Mouse (Mus musculus) limb, embryonic 14.5 days (tissue): Measurements from ENCODE around the gene R3hdm2. TPM values are rescaled to one million over a fixed set of nuclear protein-coding genes. Genes with fewer than 3 reads are reported as not detected.
A peak's percentile ranks its signal among the peaks of the same experiment; 100 is the strongest.

Experiments used
- ATAC-seq: fragments of 200-750 bp; cut with Nextera tagmentation; 2 replicates; pipeline ENCODE4 v1.8.0; 2017; ENCODE audit warnings: low read depth, moderate number of reproducible peaks, moderate TSS enrichment; ENCODE audit not compliant: low FRiP score
- DNase-seq: peaks from one replicate; pipeline ENCODE4 v3.0.0-alpha.2; 2015; ENCODE audit warnings: low spot score
- H3K27ac ChIP-seq: fragments of 300-500 bp; sonication (generic); replicated peaks from 2 replicates; pipeline ENCODE4 v1.5.1; 2014; ENCODE audit warnings: low read depth, mild to moderate bottlenecking, low read length, moderate library complexity, mixed read lengths
- H3K27me3 ChIP-seq: fragments of 300-500 bp; sonication (generic); 2 replicates; pipeline ENCODE4 v1.6.1; 2014; ENCODE audit warnings: low read length, mixed read lengths; ENCODE audit not compliant: control insufficient read depth, insufficient read depth
- H3K36me3 ChIP-seq: fragments of 300-500 bp; sonication (generic); 2 replicates; pipeline ENCODE4 v1.6.1; 2014; ENCODE audit warnings: mild to moderate bottlenecking, low read length, moderate library complexity, mixed read lengths; ENCODE audit not compliant: control insufficient read depth, insufficient read depth
- H3K4me1 ChIP-seq: fragments of 300-500 bp; sonication (generic); 2 replicates; pipeline ENCODE4 v1.6.1; 2014; ENCODE audit warnings: antibody characterized with exemption, low read length, mixed read lengths; ENCODE audit not compliant: control insufficient read depth, insufficient read depth
- H3K4me2 ChIP-seq: fragments of 300-500 bp; sonication (generic); replicated peaks from 2 replicates; pipeline ENCODE4 v1.6.1; 2014; ENCODE audit warnings: low read depth, mild to moderate bottlenecking, low read length, moderate library complexity; ENCODE audit not compliant: severe bottlenecking
- H3K4me3 ChIP-seq: fragments of 300-500 bp; sonication (generic); replicated peaks from 2 replicates; pipeline ENCODE4 v1.5.1; 2014; ENCODE audit warnings: low read length
- H3K9ac ChIP-seq: fragments of 300-500 bp; sonication (generic); 2 replicates; pipeline ENCODE4 v1.6.1; 2014; ENCODE audit warnings: mild to moderate bottlenecking, low read depth, low read length, moderate library complexity; ENCODE audit not compliant: severe bottlenecking
- H3K9me3 ChIP-seq: fragments of 300-500 bp; sonication (generic); 2 replicates; pipeline ENCODE4 v1.6.1; 2016; ENCODE audit warnings: low read length; ENCODE audit not compliant: control insufficient read depth
- POLR2A ChIP-seq: fragments of 200-500 bp; IDR thresholded peaks from 2 replicates; pipeline ENCODE4 v1.8.0; 2012; ENCODE audit warnings: inconsistent platforms, mild to moderate bottlenecking, moderate library complexity, borderline replicate concordance; ENCODE audit not compliant: insufficient read depth, insufficient read length; ENCODE audit errors: extremely low read depth
- WGBS: fragments of 180-500 bp; shearing (Covaris S2); extraction: QIAGEN DNeasy Blood & Tissue Kit; methylation state at CpG from one replicate; pipeline ENCODE4 v1.1.7; 2014; 5-methylcytosine and 5-hydroxymethylcytosine counted together
- polyA plus RNA-seq, 2 experiments: library from polyadenylated mRNA; depleted of rRNA in 1 of 2; stranded (reverse) in 1 of 2; unstranded in 1 of 2; fragments of >200 nt; fragmentation: Nextera tagmentation in 1 of 2; extraction: Ambion mirVana in 1 of 2; gene quantifications; 2 replicates each; pipeline versions ENCODE4 v1.2.1 to v1.2.3; 2012 to 2014

Gene R3hdm2
- polyA plus RNA-seq, 2 experiments: 38.3 to 58.0 TPM

- no peaks in the 10 kb centered on the region for H3K27me3 ChIP-seq
- peak; percentile 85 for DNase-seq
- peak within 1 kb of the TSS; percentile 50 for H3K4me3 ChIP-seq
- WGBS: under 1% methylated on average over 29 of the region's 29 CpGs
- H3K9ac ChIP-seq: peak within 1 kb of the TSS; percentile 59
- H3K36me3 ChIP-seq: 0 out of 2 replicates have a peak, but pooled peaks cover 9% of the 10 kb centered on the region
- TF ChIP-seq POLR2A: no peak
- peak within 1 kb of the TSS; percentile 92 for H3K4me2 ChIP-seq
- ATAC-seq: peak; percentile 36
- peak within 1 kb of the TSS; percentile 95 for H3K27ac ChIP-seq
- H3K4me1 ChIP-seq: no peaks in the 10 kb centered on the region
- no peaks in the 10 kb centered on the region for H3K9me3 ChIP-seq
These were observed 38.1 kb upstream of the R3hdm2 start, which contains the start of gene Gli1 for GRCm38 (mm10) chr10:127341891-127342639. Gli1 (minus strand) TSS chr10:127341974.

GRCm38 (mm10) chr10:127343029-127343428, 37.1 kb upstream of the R3hdm2 start:
- no peak for ATAC-seq
- no peak overlapping the region for H3K27ac ChIP-seq
- H3K9ac ChIP-seq: no peak overlapping the region
- H3K27me3 ChIP-seq: no peaks in the 10 kb centered on the region
- H3K9me3 ChIP-seq: no peaks in the 10 kb centered on the region
- no peaks in the 10 kb centered on the region for H3K4me1 ChIP-seq
- no peak for TF ChIP-seq POLR2A
- DNase-seq: no peak
- H3K36me3 ChIP-seq: no peaks in the 10 kb centered on the region
- H3K4me3 ChIP-seq: no peak overlapping the region
- 71% methylated on average over 3 of the region's 3 CpGs for WGBS
- H3K4me2 ChIP-seq: no peak overlapping the region

DNA sequence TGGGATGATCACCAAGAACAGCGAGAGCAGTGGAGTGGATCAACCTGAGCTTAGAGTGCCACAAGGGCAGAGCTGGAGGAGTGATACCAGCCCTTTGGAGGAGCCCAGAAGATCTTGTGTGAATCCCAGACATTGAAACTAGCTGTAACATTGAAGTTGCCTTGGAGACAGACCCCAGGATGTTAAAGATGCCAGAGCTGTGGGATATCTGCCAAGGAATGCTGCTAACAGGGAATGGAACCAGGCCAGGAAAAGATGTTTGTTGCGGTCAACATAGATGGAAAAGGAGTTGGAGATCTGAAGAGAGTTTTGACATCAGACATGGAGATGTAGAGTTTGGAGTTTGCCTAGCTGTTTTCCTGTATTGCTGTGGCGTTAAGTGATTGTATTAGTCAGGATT, 34.0 kb upstream of the R3hdm2 start:
- no peaks in the 10 kb centered on the region for H3K27me3 ChIP-seq
- H3K27ac ChIP-seq: no peak overlapping the region
- no peaks in the 10 kb centered on the region for H3K36me3 ChIP-seq
- ATAC-seq (no peak), DNase-seq (no peak)
- H3K4me2 ChIP-seq: no peak overlapping the region
- no peak overlapping the region for H3K4me3 ChIP-seq
- H3K4me1 ChIP-seq: 0 out of 2 replicates have a peak, but pooled peaks cover 3% of the 10 kb centered on the region
- no peak for TF ChIP-seq POLR2A
- WGBS: 82% methylated on average over 3 of the region's 3 CpGs
- H3K9ac ChIP-seq: no peak overlapping the region
- no peaks in the 10 kb centered on the region for H3K9me3 ChIP-seq

GRCm38 (mm10) chr10:127348957-127349356, 31.2 kb upstream of the R3hdm2 start:
- Histone ChIP-seq H3K4me1 (0 out of 2 replicates have a peak, but pooled peaks cover 6% of the 10 kb centered on the region), H3K27me3 (no peaks in the 10 kb centered on the region), H3K27ac (no peak overlapping the region), H3K4me2 (no peak overlapping the region), H3K4me3 (no peak overlapping the region), H3K9ac (no peak overlapping the region), H3K9me3 (no peaks in the 10 kb centered on the region), H3K36me3 (no peaks in the 10 kb centered on the region)
- ATAC-seq (no peak), DNase-seq (no peak)
- WGBS: 71% methylated on average over 4 of the region's 4 CpGs
- no peak for TF ChIP-seq POLR2A

- Histone ChIP-seq H3K27me3 (no peaks in the 10 kb centered on the region), H3K27ac (no peak overlapping the region), H3K4me3 (no peak overlapping the region), H3K9me3 (no peaks in the 10 kb centered on the region), H3K4me2 (no peak overlapping the region), H3K9ac (no peak overlapping the region), H3K36me3 (no peaks in the 10 kb centered on the region), H3K4me1 (0 out of 2 replicates have a peak, but pooled peaks cover 6% of the 10 kb centered on the region)
- 74% methylated on average over 8 of the region's 8 CpGs for WGBS
- ATAC-seq (no peak), DNase-seq (no peak)
- no peak for TF ChIP-seq POLR2A
These were observed 30.3 kb upstream of the R3hdm2 start for GRCm38 (mm10) chr10:127349810-127350209.
